Mouse (Mus musculus) limb, embryonic 15.5 days (tissue): ENCODE data around the gene Tomm20. TPM values are rescaled to one million over a fixed set of nuclear protein-coding genes. Genes with fewer than 3 reads are reported as not detected.

Experiments used
- ATAC-seq: fragments of 200-750 bp; cut with Nextera tagmentation; 2 replicates; pipeline ENCODE4 v1.8.0; 2017; ENCODE audit warnings: low read depth, moderate TSS enrichment; ENCODE audit not compliant: insufficient number of reproducible peaks, low FRiP score, low TSS enrichment
- H3K27ac ChIP-seq: fragments of 300-500 bp; sonication (generic); 2 replicates; pipeline ENCODE4 v1.5.1; 2015; ENCODE audit warnings: moderate library complexity, mild to moderate bottlenecking, inconsistent platforms
- H3K27me3 ChIP-seq: fragments of 300-500 bp; sonication (generic); 2 replicates; pipeline ENCODE4 v1.6.1; 2015; ENCODE audit warnings: inconsistent platforms
- H3K36me3 ChIP-seq: fragments of 300-500 bp; sonication (generic); 2 replicates; pipeline ENCODE4 v1.6.1; 2015; ENCODE audit warnings: inconsistent platforms
- H3K4me1 ChIP-seq: fragments of 300-500 bp; sonication (generic); 2 replicates; pipeline ENCODE4 v1.6.1; 2015; ENCODE audit warnings: inconsistent platforms
- H3K4me2 ChIP-seq: fragments of 300-500 bp; sonication (generic); 2 replicates; pipeline ENCODE4 v1.6.1; 2015; ENCODE audit warnings: mild to moderate bottlenecking, inconsistent platforms
- H3K4me3 ChIP-seq: fragments of 300-500 bp; sonication (generic); 2 replicates; pipeline ENCODE4 v1.5.1; 2015; ENCODE audit warnings: mild to moderate bottlenecking, inconsistent platforms
- H3K9ac ChIP-seq: fragments of 300-500 bp; sonication (generic); 2 replicates; pipeline ENCODE4 v1.6.1; 2015; ENCODE audit warnings: inconsistent platforms
- H3K9me3 ChIP-seq: fragments of 300-500 bp; sonication (generic); 2 replicates; pipeline ENCODE4 v1.6.1; 2016; ENCODE audit warnings: inconsistent platforms
- WGBS: fragments of 180-500 bp; shearing (Covaris S2); methylation state at CpG from one replicate; pipeline ENCODE4 v1.1.7; 2015; 5-methylcytosine and 5-hydroxymethylcytosine counted together
- polyA plus RNA-seq: library from polyadenylated mRNA; unstranded; fragments of >200 nt; fragmentation: Nextera tagmentation; extraction: Ambion mirVana; gene quantifications from 2 replicates; pipeline ENCODE4 v1.2.1, GENCODE M21; 2015

The Tomm20 gene
- polyA plus RNA-seq, 1 experiment from 2014 or later: 185 TPM

DNA sequence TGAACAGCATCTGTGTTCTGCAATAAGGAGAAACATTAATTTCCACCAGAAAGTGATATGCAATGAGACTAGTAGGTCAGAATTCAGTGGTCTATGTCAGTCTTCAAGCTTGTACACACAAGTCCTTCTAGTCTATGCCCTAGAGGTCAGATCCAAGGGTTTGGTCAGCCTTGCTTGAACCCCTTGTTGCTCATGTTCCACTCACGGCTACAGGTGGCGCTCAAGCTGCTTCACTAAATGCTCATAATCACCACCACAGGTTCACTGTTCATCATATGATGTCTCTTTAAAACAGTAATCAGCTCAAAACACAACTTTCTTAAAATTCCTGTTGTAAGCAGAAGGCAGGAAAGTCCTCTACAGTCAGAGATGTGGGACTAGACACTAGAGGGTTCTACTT is 3.9 kb upstream of the Tomm20 start:
- 84% methylated on average over 2 of the region's 2 CpGs for WGBS
- Histone ChIP-seq H3K9me3 (no peaks in the 10 kb centered on the region), H3K27me3 (no peaks in the 10 kb centered on the region), H3K4me2 (no peak overlapping the region), H3K9ac (no peak overlapping the region), H3K4me1 (peaks cover 7% of the 10 kb centered on the region; the same call in 1 of the 2 replicates), H3K27ac (no peak overlapping the region), H3K36me3 (peaks cover 51% of the 10 kb centered on the region), H3K4me3 (no peak overlapping the region)
- no peak for ATAC-seq

DNA sequence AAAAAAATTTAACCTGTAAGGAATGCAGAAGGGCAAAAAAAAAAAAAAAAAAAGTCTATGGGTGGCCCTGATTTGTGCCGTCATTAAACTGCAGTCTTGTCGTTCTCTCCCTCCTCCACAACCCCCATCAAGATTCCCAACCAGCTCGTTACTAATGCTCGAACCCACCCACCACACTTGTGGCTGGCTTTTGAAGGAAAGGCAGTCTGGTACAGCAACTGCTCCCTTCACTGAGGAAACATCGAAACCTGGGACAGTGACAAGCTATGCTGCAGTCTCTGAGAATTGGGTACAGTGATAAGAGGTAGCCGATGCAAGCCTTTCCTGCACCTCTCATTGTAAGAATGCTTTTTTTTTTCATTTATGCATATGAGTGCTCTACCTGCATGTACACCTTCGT is 800 bp upstream of the Tomm20 start:
- no peak overlapping the region; the same call in 1 of the 2 replicates for H3K4me2 ChIP-seq
- H3K9ac ChIP-seq: no peak overlapping the region
- H3K27me3 ChIP-seq: no peaks in the 10 kb centered on the region
- peaks cover 18% of the 10 kb centered on the region for H3K4me1 ChIP-seq
- WGBS: 65% methylated on average over 7 of the region's 7 CpGs
- H3K4me3 ChIP-seq: peak overlapping the region; percentile 81; the same call in 1 of the 2 replicates
- no peak for ATAC-seq
- H3K9me3 ChIP-seq: no peaks in the 10 kb centered on the region
- peaks cover 23% of the 10 kb centered on the region for H3K36me3 ChIP-seq
- H3K27ac ChIP-seq: no peak overlapping the region

DNA sequence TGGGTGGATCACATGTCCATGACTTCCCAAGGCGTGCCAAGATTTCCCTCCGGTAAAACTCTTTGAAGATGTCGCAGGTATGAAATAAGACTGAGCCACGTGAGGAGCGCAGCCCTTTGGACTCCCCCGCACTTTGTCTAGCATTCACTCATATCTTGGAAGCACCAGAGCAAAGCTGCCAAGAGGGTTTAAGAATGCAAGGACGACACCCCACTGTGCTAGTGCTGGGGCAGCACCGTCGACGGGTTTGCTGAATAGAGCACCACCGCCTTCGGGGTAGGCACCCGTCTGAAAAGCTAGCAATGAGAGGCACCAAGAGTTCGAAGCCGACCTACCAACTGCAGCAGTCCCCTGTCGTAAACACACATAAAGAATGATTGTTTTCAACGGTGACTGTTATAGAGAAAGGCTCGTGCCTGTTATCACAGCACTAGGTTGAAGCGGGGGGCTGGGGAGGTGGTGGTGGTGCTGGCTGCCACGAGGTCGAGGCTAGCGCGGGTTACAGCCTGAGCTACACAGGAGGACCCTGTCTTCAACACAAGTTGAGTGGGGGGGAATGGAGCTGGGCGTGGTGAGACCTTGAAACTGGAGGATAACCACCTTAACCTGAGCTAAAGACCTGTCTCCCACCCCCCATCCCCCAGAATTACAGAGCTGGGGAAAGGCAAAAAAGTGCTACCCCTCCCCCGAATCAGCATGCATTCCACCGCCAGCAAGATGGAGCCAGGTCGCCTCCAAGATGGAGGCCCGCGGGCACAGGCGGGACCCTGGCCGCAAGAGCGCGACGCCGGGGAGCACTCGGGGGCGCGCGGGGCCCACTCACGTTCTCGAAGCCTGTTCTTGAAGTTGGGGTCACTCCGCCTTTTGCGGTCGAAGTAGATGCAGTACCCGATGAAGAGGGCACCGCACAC is 608 bp downstream of the Tomm20 start:
- Histone ChIP-seq H3K36me3 (peaks cover 10% of the 10 kb centered on the region), H3K4me2 (peak overlapping the region; percentile 80), H3K27ac (peak overlapping the region; percentile 89), H3K4me3 (peak overlapping the region; percentile 81), H3K27me3 (no peaks in the 10 kb centered on the region), H3K4me1 (peaks cover 18% of the 10 kb centered on the region), H3K9ac (peak overlapping the region; percentile 90), H3K9me3 (no peaks in the 10 kb centered on the region)
- peak; percentile 63; the same call in 1 of the 2 replicates for ATAC-seq
- WGBS: under 1% methylated on average over 46 of the region's 46 CpGs

DNA sequence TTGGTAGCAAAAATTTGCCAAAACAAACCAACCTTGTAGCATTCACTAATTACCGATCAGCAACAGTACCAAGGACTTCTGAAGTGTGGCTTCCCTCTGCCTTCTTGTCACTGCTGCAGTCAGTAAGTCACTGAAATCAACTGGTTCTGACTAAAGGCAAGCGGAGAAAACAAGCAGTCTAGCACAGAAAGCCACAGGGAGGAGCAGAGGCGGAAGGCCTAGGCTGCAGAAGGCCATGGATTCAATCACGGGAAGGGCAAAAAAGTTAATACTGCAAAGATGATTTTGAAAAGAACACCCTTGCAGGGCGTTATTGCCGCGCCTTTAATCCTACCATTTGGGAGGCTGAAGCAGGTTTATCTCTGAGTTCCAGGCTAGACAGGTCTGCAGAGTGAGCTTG is 2.1 kb downstream of the Tomm20 start:
- no peak overlapping the region for H3K9ac ChIP-seq
- H3K27me3 ChIP-seq: no peaks in the 10 kb centered on the region
- H3K4me3 ChIP-seq: no peak overlapping the region
- no peak for ATAC-seq
- H3K9me3 ChIP-seq: no peaks in the 10 kb centered on the region
- peaks cover 18% of the 10 kb centered on the region for H3K4me1 ChIP-seq
- no peak overlapping the region for H3K27ac ChIP-seq
- WGBS: 87% methylated on average over 7 of the region's 7 CpGs
- peaks cover 15% of the 10 kb centered on the region for H3K36me3 ChIP-seq
- peak overlapping the region; percentile 80; the same call in 1 of the 2 replicates for H3K4me2 ChIP-seq

DNA sequence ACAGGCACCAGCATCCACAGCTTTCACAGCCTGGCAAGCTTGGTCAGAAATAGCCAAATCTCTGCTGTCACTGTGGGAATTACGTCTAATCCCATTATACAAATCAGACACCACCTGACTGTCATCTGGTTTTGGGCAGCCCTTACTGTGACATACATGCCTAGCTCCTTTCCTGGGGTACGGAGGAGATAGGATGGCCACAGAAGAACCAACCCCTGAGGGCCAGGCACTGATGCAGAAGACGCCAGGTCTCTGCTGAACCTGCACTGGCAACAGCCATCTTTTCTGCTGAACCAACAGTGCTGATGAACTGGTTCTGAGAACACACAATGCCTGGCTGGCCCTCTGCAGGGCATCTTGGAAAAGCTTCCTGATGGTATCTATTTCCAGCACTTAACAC is 8.3 kb downstream of the Tomm20 start:
- Histone ChIP-seq H3K27ac (no peak overlapping the region), H3K9me3 (no peaks in the 10 kb centered on the region), H3K4me2 (no peak overlapping the region), H3K27me3 (no peaks in the 10 kb centered on the region), H3K9ac (no peak overlapping the region), H3K4me3 (no peak overlapping the region), H3K36me3 (peaks cover 59% of the 10 kb centered on the region), H3K4me1 (no peaks in the 10 kb centered on the region)
- no peak for ATAC-seq
- WGBS: 86% methylated on average over 3 of the region's 3 CpGs

DNA sequence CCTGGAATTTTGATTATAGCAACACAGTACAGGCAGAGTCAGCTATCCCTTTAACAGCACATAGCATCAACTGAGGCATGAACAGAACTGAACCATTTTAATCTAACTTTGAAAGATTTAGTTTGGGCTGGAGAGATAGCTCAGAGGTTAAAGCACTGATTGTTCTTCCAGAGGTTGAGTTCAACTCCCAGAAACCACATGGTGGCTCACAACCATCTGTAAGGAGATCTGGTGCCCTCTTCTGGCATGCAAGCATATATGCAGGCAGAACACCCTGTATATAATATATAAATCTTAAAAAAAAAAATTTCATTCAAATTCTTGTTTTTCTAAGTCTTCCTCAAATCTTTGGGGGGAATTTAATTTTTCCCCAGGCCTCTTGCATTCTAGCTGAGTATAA is 9.7 kb downstream of the Tomm20 start:
- Histone ChIP-seq H3K27ac (no peak overlapping the region), H3K4me2 (no peak overlapping the region), H3K4me1 (no peaks in the 10 kb centered on the region), H3K27me3 (no peaks in the 10 kb centered on the region), H3K4me3 (no peak overlapping the region), H3K36me3 (peaks cover 73% of the 10 kb centered on the region), H3K9me3 (no peaks in the 10 kb centered on the region), H3K9ac (no peak overlapping the region)
- ATAC-seq: no peak

DNA sequence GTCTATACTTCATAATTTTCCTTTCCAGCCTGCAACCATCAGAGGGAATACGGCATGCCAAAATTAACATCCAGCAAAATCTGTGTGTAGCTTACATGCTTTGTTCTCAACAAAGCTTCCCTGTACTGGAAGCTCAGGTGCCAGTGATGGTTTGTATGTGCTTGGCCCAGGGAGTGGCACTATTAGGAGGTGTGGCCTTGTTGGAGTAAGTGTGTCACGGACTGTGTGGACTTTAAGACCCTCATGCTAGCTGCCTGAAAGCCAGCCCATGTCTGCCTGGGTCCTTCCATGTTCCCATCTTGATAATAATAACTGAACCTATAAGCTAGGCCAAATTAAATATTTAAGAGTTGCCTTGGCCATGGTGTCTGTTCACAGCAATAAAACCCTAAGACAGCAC is 10.3 kb downstream of the Tomm20 start:
- no peak overlapping the region for H3K9ac ChIP-seq
- H3K36me3 ChIP-seq: peaks cover 78% of the 10 kb centered on the region
- H3K4me3 ChIP-seq: no peak overlapping the region
- no peaks in the 10 kb centered on the region for H3K4me1 ChIP-seq
- WGBS: 98% methylated on average over 2 of the region's 2 CpGs
- no peaks in the 10 kb centered on the region for H3K9me3 ChIP-seq
- no peak overlapping the region for H3K4me2 ChIP-seq
- H3K27ac ChIP-seq: no peak overlapping the region
- no peaks in the 10 kb centered on the region for H3K27me3 ChIP-seq
- ATAC-seq: no peak

DNA sequence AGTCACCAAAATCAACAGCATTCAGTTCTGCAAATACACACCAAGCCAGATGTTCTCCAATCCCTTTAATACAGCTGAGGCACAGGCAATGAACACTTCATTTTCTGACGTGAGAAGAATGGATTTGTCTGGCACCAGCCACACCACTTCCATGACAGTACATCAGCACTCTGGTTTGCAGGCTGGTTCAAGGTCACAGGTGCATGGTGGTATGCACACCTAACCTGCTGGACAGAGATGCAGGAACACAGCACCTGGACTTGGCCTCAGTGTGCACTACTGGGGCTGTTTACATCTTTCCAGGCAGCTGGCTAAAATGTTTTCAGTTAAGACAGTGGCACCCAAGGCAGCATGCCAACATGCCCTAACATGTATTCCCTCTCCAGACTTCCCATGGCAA is 13.0 kb downstream of the Tomm20 start:
- ATAC-seq: no peak
- H3K27me3 ChIP-seq: no peaks in the 10 kb centered on the region
- 63% methylated on average over 1 of the region's 1 CpGs for WGBS
- H3K27ac ChIP-seq: no peak overlapping the region
- H3K4me3 ChIP-seq: no peak overlapping the region
- H3K4me1 ChIP-seq: no peaks in the 10 kb centered on the region
- H3K9ac ChIP-seq: no peak overlapping the region
- no peaks in the 10 kb centered on the region for H3K9me3 ChIP-seq
- H3K36me3 ChIP-seq: peaks cover 76% of the 10 kb centered on the region
- H3K4me2 ChIP-seq: no peak overlapping the region

DNA sequence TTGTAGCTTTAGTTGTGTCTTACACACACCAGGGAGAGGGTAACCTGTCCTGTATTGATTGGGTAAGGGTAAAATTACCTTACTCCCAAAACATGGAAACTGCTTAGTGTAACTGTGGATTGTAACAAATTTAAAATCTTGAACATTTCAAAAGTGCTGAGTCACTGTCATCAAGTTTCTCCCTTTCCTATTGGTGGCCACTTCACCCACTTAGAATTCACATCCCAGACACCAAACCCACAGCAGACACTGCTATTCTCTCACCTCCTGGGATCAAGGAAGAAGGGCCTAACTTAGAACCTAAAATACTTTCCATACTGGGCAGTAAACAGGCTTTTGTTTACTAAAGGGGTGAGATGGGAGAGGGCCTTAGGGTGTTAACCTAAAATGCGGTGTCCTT is 13.4 kb downstream of the Tomm20 start:
- Histone ChIP-seq H3K4me1 (no peaks in the 10 kb centered on the region), H3K27ac (no peak overlapping the region), H3K9me3 (no peaks in the 10 kb centered on the region), H3K4me3 (no peak overlapping the region), H3K27me3 (no peaks in the 10 kb centered on the region), H3K36me3 (peaks cover 74% of the 10 kb centered on the region), H3K4me2 (no peak overlapping the region), H3K9ac (no peak overlapping the region)
- 85% methylated on average over 1 of the region's 1 CpGs for WGBS
- no peak for ATAC-seq

DNA sequence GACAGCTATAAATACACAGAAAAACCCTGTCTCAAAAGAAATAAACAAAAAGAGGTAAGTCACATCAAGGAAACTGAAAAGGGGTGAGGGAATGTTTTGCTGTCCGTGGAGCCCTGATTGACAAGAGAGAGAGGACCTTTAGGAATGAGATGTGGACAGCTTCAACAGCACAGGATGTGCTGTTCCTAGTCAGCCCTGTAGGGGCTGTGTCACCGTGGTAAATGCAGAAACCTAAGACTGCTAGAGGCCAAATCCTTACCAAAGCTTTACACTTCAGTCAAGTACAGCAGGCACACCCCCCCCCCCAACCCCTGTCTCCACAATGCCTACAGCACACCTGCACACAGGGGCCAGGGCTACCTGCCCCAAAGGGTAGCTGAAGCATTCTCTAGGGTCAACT is 13.9 kb downstream of the Tomm20 start:
- Histone ChIP-seq H3K4me2 (no peak overlapping the region), H3K9ac (no peak overlapping the region), H3K27ac (no peak overlapping the region), H3K36me3 (peaks cover 72% of the 10 kb centered on the region), H3K4me1 (no peaks in the 10 kb centered on the region), H3K4me3 (no peak overlapping the region), H3K9me3 (no peaks in the 10 kb centered on the region), H3K27me3 (no peaks in the 10 kb centered on the region)
- ATAC-seq: no peak
- 41% methylated on average over 2 of the region's 2 CpGs for WGBS

DNA sequence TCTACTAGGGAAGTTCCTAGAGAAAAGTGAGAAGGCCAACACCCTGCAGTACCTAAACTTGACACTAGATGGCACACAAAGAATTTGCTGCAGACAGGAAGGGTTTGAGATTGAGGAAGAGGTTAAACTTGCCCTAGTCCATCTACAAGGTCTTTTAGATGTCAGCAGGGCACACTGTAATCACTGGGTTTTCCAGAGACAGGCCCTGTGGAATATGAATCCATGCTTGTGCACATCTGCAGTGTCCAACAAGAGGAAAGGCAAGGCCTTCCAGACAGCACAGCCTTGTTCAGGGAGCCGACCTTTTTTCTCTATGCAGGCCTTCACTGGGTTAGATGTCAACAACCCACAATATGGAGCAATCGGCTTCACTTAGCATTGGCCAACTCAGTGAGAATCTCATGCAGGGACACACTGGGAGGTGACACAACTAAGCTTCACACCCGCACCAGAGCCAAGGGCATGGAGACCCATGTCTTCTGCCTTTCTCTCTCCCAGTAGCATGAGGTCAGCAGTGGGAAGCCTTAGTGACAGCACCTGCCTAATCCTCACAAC is 16.0 kb downstream of the Tomm20 start:
- Histone ChIP-seq H3K27ac (0 out of 2 replicates have a peak overlapping the region, but pooled peaks have one; percentile 17), H3K4me1 (no peaks in the 10 kb centered on the region), H3K36me3 (peaks cover 59% of the 10 kb centered on the region), H3K9ac (no peak overlapping the region), H3K4me2 (no peak overlapping the region), H3K27me3 (no peaks in the 10 kb centered on the region), H3K4me3 (no peak overlapping the region), H3K9me3 (no peaks in the 10 kb centered on the region)
- 73% methylated on average over 3 of the region's 3 CpGs for WGBS
- no peak for ATAC-seq

DNA sequence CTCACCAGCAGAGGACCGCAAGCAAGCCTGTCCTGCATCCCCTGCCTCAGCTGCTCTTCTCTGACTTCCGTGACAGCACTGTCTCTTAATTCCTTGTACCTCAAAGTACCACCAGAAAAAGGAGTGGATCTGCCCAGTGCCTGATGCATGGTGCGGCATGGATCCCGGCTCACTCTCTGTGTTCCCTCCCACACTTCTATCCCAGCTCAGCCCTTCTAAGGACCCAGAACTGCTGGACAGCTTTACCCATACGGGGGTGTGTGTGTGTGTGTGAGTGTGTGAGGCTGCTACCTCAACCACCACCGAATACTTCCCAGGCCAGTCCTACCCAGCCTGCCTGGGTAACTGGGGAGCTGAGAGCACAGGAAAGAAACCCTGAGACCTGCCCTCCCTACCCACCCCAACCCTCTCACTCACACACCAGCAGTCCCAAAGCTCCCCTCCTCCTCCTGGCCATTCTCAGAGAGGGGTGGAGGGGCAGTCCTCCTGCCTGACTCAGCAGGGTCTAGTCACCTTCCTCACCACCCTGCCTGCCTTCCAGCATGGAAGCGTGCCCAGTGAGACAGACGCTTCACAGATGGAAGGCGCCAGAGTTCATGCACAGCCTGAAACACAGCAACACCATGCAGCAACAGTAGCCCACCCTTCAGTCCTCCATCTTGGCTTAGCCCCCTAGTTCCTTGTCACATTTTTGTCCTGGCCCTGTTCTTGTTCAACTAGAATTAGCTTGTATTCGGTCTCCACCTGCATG is 16.7 kb downstream of the Tomm20 start:
- Histone ChIP-seq H3K27ac (no peak overlapping the region), H3K9ac (no peak overlapping the region), H3K9me3 (no peaks in the 10 kb centered on the region), H3K27me3 (no peaks in the 10 kb centered on the region), H3K4me2 (no peak overlapping the region), H3K36me3 (peaks cover 59% of the 10 kb centered on the region), H3K4me3 (no peak overlapping the region), H3K4me1 (no peaks in the 10 kb centered on the region)
- ATAC-seq: no peak
- WGBS: 91% methylated on average over 10 of the region's 10 CpGs
